Comparison of ENCODE assay signal across 7 mouse cellular contexts in the genomic region with DNA sequence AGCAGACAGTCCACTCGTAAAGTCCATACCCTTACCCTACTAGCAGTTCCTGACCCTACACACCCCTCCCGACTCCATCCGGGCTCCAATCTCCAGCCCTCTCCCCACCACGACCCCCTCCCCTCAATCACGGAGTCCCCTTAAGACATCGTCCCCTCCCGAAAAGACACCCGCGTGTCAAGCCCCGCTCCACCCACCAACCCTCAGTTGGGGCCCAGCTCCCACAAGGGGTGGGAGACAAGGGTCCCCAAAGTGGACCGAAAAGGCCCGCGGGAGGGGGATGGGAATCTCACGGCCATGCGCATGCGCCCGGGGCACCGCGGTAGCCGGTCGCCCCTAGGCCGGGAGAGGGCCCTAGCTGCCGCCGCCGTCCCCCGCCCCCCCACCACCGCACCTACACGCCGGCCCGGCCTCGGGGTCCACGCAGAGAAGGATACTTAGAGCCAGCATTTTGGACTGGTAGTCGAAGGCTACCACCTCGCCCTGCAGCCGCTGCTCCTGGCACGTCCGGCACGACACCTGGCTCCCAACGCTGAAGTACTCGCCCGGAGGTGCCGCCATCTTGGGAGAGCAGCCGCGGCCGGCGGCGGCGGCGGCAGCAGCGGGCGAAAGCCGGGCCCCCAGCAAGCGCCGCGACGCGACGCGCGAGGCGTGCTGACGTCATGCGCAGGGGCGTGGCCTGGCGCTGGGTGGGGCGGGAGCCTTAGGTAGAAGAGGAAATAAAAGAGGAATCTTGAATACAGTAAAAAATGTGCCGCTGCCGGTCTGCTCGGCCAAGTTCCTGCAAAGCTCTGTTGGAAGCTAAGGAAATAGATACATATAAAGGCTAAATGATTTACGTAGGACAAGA. TPM values are rescaled to one million over a fixed set of nuclear protein-coding genes. Genes with fewer than 3 reads are reported as not detected.
DNase-seq lines count a peak whose midpoint lies in the region; ATAC-seq and TF ChIP-seq lines count a peak whose summit lies in the region.

Lsm12 (minus strand) TSS at position 651 of the 850 bp plus-strand sequence.

- H3K27me3 ChIP-seq in embryonic facial prominence, embryonic 12.5 days, result no peaks in the 10 kb centered on the region
- H3K27me3 ChIP-seq in kidney, adult 2 months (replicated peaks; ENCODE audit: control insufficient read depth, insufficient read depth, low read length), result no peaks in the 10 kb centered on the region
- H3K27me3 ChIP-seq in limb, embryonic 12.5 days, result no peaks in the 10 kb centered on the region
- no peaks in the 10 kb centered on the region for H3K27me3 ChIP-seq in midbrain, embryonic 15.5 days (replicated peaks)
- H3K27me3 ChIP-seq in spleen, adult 2 months (ENCODE audit: control insufficient read depth, insufficient read depth, low read length), result no peaks in the 10 kb centered on the region

- H3K4me1 ChIP-seq in embryonic facial prominence, embryonic 12.5 days, result peaks cover 17% of the 10 kb centered on the region
- peaks cover 4% of the 10 kb centered on the region; the same call in 1 of the 2 replicates for H3K4me1 ChIP-seq in kidney, adult 2 months (ENCODE audit: control insufficient read depth, insufficient read depth, low read length)
- peaks cover 20% of the 10 kb centered on the region for H3K4me1 ChIP-seq in limb, embryonic 12.5 days (replicated peaks)
- H3K4me1 ChIP-seq in midbrain, embryonic 15.5 days, result peaks cover 32% of the 10 kb centered on the region
- H3K4me1 ChIP-seq in spleen, adult 2 months (ENCODE audit: control insufficient read depth, insufficient read depth, insufficient read length), result peaks cover 4% of the 10 kb centered on the region

- peak; percentile 67 for ATAC-seq in embryonic facial prominence, embryonic 12.5 days (ENCODE audit: insufficient number of reproducible peaks, insufficient read depth, low FRiP score, low TSS enrichment)
- peak; percentile 82 for ATAC-seq in limb, embryonic 12.5 days (ENCODE audit: insufficient number of reproducible peaks, insufficient read depth, low FRiP score, low TSS enrichment, low read depth)
- peak; percentile 85 for ATAC-seq in midbrain, embryonic 15.5 days (replicated peaks)

- H3K27ac ChIP-seq in embryonic facial prominence, embryonic 12.5 days, result peak within 1 kb of the TSS; percentile 92
- peak within 1 kb of the TSS; percentile 85 for H3K27ac ChIP-seq in kidney, adult 2 months (ENCODE audit: insufficient read depth, low read depth, low read length)
- peak within 1 kb of the TSS; percentile 92 for H3K27ac ChIP-seq in limb, embryonic 12.5 days
- peak within 1 kb of the TSS; percentile 98 for H3K27ac ChIP-seq in midbrain, embryonic 15.5 days
- H3K27ac ChIP-seq in spleen, adult 2 months (ENCODE audit: insufficient read depth, low read length), result peak within 1 kb of the TSS; percentile 92

- H3K36me3 ChIP-seq in embryonic facial prominence, embryonic 12.5 days, result peaks cover 14% of the 10 kb centered on the region
- no peaks in the 10 kb centered on the region for H3K36me3 ChIP-seq in kidney, adult 2 months (ENCODE audit: control insufficient read depth, insufficient read depth, low read length)
- H3K36me3 ChIP-seq in limb, embryonic 12.5 days, result peaks cover 27% of the 10 kb centered on the region
- H3K36me3 ChIP-seq in midbrain, embryonic 15.5 days (replicated peaks), result peaks cover 6% of the 10 kb centered on the region; the same call in 1 of the 2 replicates
- H3K36me3 ChIP-seq in spleen, adult 2 months (ENCODE audit: control insufficient read depth, insufficient read depth, low read length), result peaks cover 6% of the 10 kb centered on the region

- peak within 1 kb of the TSS; percentile 92 for H3K4me3 ChIP-seq in embryonic facial prominence, embryonic 12.5 days
- H3K4me3 ChIP-seq in kidney, adult 2 months (ENCODE audit: insufficient read depth, low read depth, low read length), result peak within 1 kb of the TSS; percentile 89
- H3K4me3 ChIP-seq in limb, embryonic 12.5 days (replicated peaks), result peak within 1 kb of the TSS; percentile 68
- H3K4me3 ChIP-seq in midbrain, embryonic 15.5 days, result peak within 1 kb of the TSS; percentile 86
- peak within 1 kb of the TSS; percentile 99 for H3K4me3 ChIP-seq in spleen, adult 2 months (ENCODE audit: extremely low read depth, insufficient read depth, insufficient read length)

- TF ChIP-seq CTCF in kidney, adult 2 months (conservative IDR thresholded peaks at IDR 0.05; ENCODE audit: insufficient read depth, insufficient read length, low read depth, low read length), result no peak
- TF ChIP-seq CTCF in spleen, adult 2 months (IDR thresholded peaks at IDR 0.05; ENCODE audit: extremely low read depth, insufficient read depth, insufficient read length, insufficient replicate concordance), result no peak

- DNase-seq in adrenal gland, postnatal 25 days, result peak; percentile 99
- DNase-seq in heart, adult 18-20 months, result peak; percentile 96 to 99
- DNase-seq in kidney, adult 2 months, result peak; percentile 96
- peak; percentile 91 to 97 for DNase-seq in spleen, adult 2 months (ENCODE audit: low read depth in 1 of 2, low spot score in 2 of 2)

- H3K9ac ChIP-seq in embryonic facial prominence, embryonic 12.5 days, result peak within 1 kb of the TSS; percentile 89
- peak within 1 kb of the TSS; percentile 90 for H3K9ac ChIP-seq in limb, embryonic 12.5 days (replicated peaks)
- peak within 1 kb of the TSS; percentile 95 for H3K9ac ChIP-seq in midbrain, embryonic 15.5 days

- no peaks in the 10 kb centered on the region for H3K9me3 ChIP-seq in embryonic facial prominence, embryonic 12.5 days
- no peaks in the 10 kb centered on the region for H3K9me3 ChIP-seq in limb, embryonic 12.5 days
- no peaks in the 10 kb centered on the region for H3K9me3 ChIP-seq in midbrain, embryonic 15.5 days

- TF ChIP-seq POLR2A in kidney, adult 2 months (IDR thresholded peaks at IDR 0.05; ENCODE audit: low read depth, low read length), result no peak
- TF ChIP-seq POLR2A in spleen, adult 2 months (IDR thresholded peaks at IDR 0.05; ENCODE audit: low read depth, low read length), result peak; percentile 56

- peak within 1 kb of the TSS; percentile 65 for H3K4me2 ChIP-seq in embryonic facial prominence, embryonic 12.5 days (replicated peaks)
- H3K4me2 ChIP-seq in limb, embryonic 12.5 days, result peak within 1 kb of the TSS; percentile 68
- peak within 1 kb of the TSS; percentile 73 for H3K4me2 ChIP-seq in midbrain, embryonic 15.5 days

- WGBS in embryonic facial prominence, embryonic 12.5 days, result 1% methylated on average over 68 of the region's 70 CpGs
- 1% methylated on average over 69 of the region's 70 CpGs for WGBS in kidney, adult 2 months
- under 1% methylated on average over 70 of the region's 70 CpGs for WGBS in limb, embryonic 12.5 days
- WGBS in midbrain, embryonic 15.5 days, result under 1% methylated on average over 69 of the region's 70 CpGs
- WGBS in spleen, adult 2 months, result under 1% methylated on average over 69 of the region's 70 CpGs

RNA-seq across cellular contexts. Expression of gene Lsm12, which starts in this region (rescaled TPM):
- 72.6 and 92.6 TPM in 2 replicates for total RNA-seq in adrenal gland, postnatal 25 days (2021)
- polyA plus RNA-seq in embryonic facial prominence, embryonic 12.5 days (2016; fragmentation: Nextera tagmentation; extraction: Ambion mirVana), result 104 and 108 TPM in 2 replicates
- total RNA-seq in heart, adult 18-20 months (2021), result 10 to 100 TPM; 45.5 to 50.6 TPM
- polyA plus RNA-seq in kidney, adult 2 months (2012; rRNA removed), result 33.0 and 39.6 TPM in 2 replicates
- polyA plus RNA-seq in limb, embryonic 12.5 days (2016; fragmentation: Nextera tagmentation; extraction: Ambion mirVana), result 103 TPM in 2 replicates
- polyA plus RNA-seq in midbrain, embryonic 15.5 days (2015; fragmentation: Nextera tagmentation; extraction: Ambion mirVana), result 111 and 118 TPM in 2 replicates
- polyA plus RNA-seq in spleen, adult 2 months (2012; rRNA removed), result 18.0 and 22.7 TPM in 2 replicates

Comparison
In these comparisons a context has a peak if more than half of its experiments do, and no peak if none do; other contexts are left out.
1. Peak in every context shown above with its lines: DNase-seq, ATAC-seq, H3K4me3 ChIP-seq and H3K27ac ChIP-seq.